ENCODE assay signal across 18 mouse cellular contexts in genomic region chr16:57177664-57178063, GRCm38 (mm10).
"Had no signal": no experiment of that assay in that cellular context is flagged by ENCODE, and none has a peak within 500 bp of the region (broad histone marks: within the 10 kb centered on the region; RNA-seq: fewer than 3 reads in every experiment).

No protein-coding gene starts in this region.

- H3K27me3 ChIP-seq: heart, embryonic 13.5 days; heart, embryonic 15.5 days; hindbrain, embryonic 13.5 days; hindbrain, embryonic 15.5 days; intestine, embryonic 15.5 days; kidney, embryonic 15.5 days; limb, embryonic 13.5 days; limb, embryonic 15.5 days; liver, embryonic 13.5 days; liver, embryonic 15.5 days had no signal

- H3K9me3 ChIP-seq: heart, embryonic 10.5 days; heart, embryonic 15.5 days; hindbrain, embryonic 13.5 days; hindbrain, embryonic 15.5 days; intestine, embryonic 15.5 days; kidney, embryonic 15.5 days; limb, embryonic 13.5 days; limb, embryonic 15.5 days; liver, embryonic 13.5 days; liver, embryonic 15.5 days had no signal

- H3K27ac ChIP-seq: heart, embryonic 10.5 days; heart, embryonic 13.5 days; heart, embryonic 15.5 days; hindbrain, embryonic 13.5 days; hindbrain, embryonic 15.5 days; hindbrain, postnatal 0 days; intestine, embryonic 15.5 days; kidney, embryonic 15.5 days; kidney, postnatal 0 days; limb, embryonic 13.5 days; limb, embryonic 15.5 days; liver, embryonic 13.5 days; liver, embryonic 15.5 days had no signal

- H3K4me2 ChIP-seq: heart, embryonic 13.5 days; heart, embryonic 15.5 days; hindbrain, embryonic 13.5 days; hindbrain, embryonic 15.5 days; intestine, embryonic 15.5 days; kidney, embryonic 15.5 days; limb, embryonic 13.5 days; limb, embryonic 15.5 days; liver, embryonic 13.5 days; liver, embryonic 15.5 days had no signal

- ATAC-seq: intestine, postnatal 0 days had no signal

- H3K4me1 ChIP-seq: heart, embryonic 10.5 days; heart, embryonic 15.5 days; hindbrain, embryonic 13.5 days; hindbrain, embryonic 15.5 days; intestine, embryonic 15.5 days; kidney, embryonic 15.5 days; limb, embryonic 13.5 days; limb, embryonic 15.5 days; liver, embryonic 15.5 days had no signal

- H3K9ac ChIP-seq: heart, embryonic 13.5 days; heart, embryonic 15.5 days; hindbrain, embryonic 13.5 days; hindbrain, embryonic 15.5 days; intestine, embryonic 15.5 days; kidney, embryonic 15.5 days; limb, embryonic 13.5 days; limb, embryonic 15.5 days; liver, embryonic 13.5 days; liver, embryonic 15.5 days had no signal

- DNase-seq: gastrocnemius, postnatal 14 days; gastrocnemius, postnatal 36 days; layer of hippocampus, adult 9-11 months; left cerebral cortex, postnatal 4 days; liver, embryonic 13.5 days had no signal

- H3K4me3 ChIP-seq: heart, embryonic 10.5 days; heart, embryonic 13.5 days; heart, embryonic 15.5 days; hindbrain, embryonic 13.5 days; hindbrain, embryonic 15.5 days; intestine, embryonic 15.5 days; kidney, embryonic 15.5 days; limb, embryonic 13.5 days; limb, embryonic 15.5 days; liver, embryonic 13.5 days; liver, embryonic 15.5 days had no signal
